Mouse (Mus musculus): Measurements from ENCODE around the gene Ckap4. TPM values are rescaled to one million over a fixed set of nuclear protein-coding genes. Genes with fewer than 3 reads are reported as not detected.
"Not testable (repeated sequence)": the region's sequence is repeated elsewhere in the genome, so short reads cannot be mapped to it uniquely, and the experiment has no call there.

Gene Ckap4
- total RNA-seq, 2 experiments from 2014 or later, result 18.7 to 19.9 TPM

- no peak for DNase-seq (ENCODE audit: low spot score in 2 of 2)
Observed at GRCm38 (mm10) chr10:84549920-84550293, 16.0 kb upstream of the Ckap4 start.

- no peak for DNase-seq (ENCODE audit: low spot score in 2 of 2)
Observed at GRCm38 (mm10) chr10:84549146-84549919, 15.5 kb upstream of the Ckap4 start.

- DNase-seq (ENCODE audit: low spot score in 2 of 2), result no peak
Observed at GRCm38 (mm10) chr10:84544841-84545610, 11.2 kb upstream of the Ckap4 start.

- DNase-seq (ENCODE audit: low spot score in 2 of 2), result no peak
Observed at GRCm38 (mm10) chr10:84542802-84543658, 9.2 kb upstream of the Ckap4 start.

- DNase-seq (ENCODE audit: low spot score in 2 of 2), result no peak
Observed at GRCm38 (mm10) chr10:84539651-84540050, 5.8 kb upstream of the Ckap4 start.

- no peak for DNase-seq (ENCODE audit: low spot score in 2 of 2)
Observed at GRCm38 (mm10) chr10:84535859-84536258, 2.0 kb upstream of the Ckap4 start.

GRCm38 (mm10) chr10:84535458-84535857, 1.6 kb upstream of the Ckap4 start:
- peak in 1 of 2 experiments; percentile 44 for DNase-seq (ENCODE audit: low spot score in 2 of 2)

- peak in 1 of 2 experiments; percentile 38 for DNase-seq (ENCODE audit: low spot score in 2 of 2)
Observed at GRCm38 (mm10) chr10:84532911-84533882, 665 bp downstream of the Ckap4 start.

- peak in 1 of 2 experiments; percentile 9 for DNase-seq (ENCODE audit: low spot score in 2 of 2)
Observed at GRCm38 (mm10) chr10:84532191-84532889, 1.5 kb downstream of the Ckap4 start.

- DNase-seq (ENCODE audit: low spot score in 2 of 2), result no peak
Observed at GRCm38 (mm10) chr10:84531576-84531975, 2.3 kb downstream of the Ckap4 start.

- DNase-seq (ENCODE audit: low spot score in 2 of 2), result no peak
Observed at GRCm38 (mm10) chr10:84530388-84530787, 3.5 kb downstream of the Ckap4 start.

GRCm38 (mm10) chr10:84527631-84528030, 6.2 kb downstream of the Ckap4 start:
- DNase-seq (ENCODE audit: low spot score in 2 of 2), result no peak

- DNase-seq (ENCODE audit: low spot score in 2 of 2), result no peak
Observed at GRCm38 (mm10) chr10:84527070-84527469, 6.8 kb downstream of the Ckap4 start.

- no peak for DNase-seq (ENCODE audit: low spot score in 2 of 2)
Observed at GRCm38 (mm10) chr10:84526488-84526887, 7.4 kb downstream of the Ckap4 start.

GRCm38 (mm10) chr10:84523682-84524081, 10.2 kb downstream of the Ckap4 start:
- no peak for DNase-seq (ENCODE audit: low spot score in 2 of 2)

GRCm38 (mm10) chr10:84516414-84516927, 17.4 kb downstream of the Ckap4 start:
- DNase-seq (ENCODE audit: low spot score in 2 of 2), result no peak

GRCm38 (mm10) chr10:84515980-84516379, 17.9 kb downstream of the Ckap4 start:
- DNase-seq (ENCODE audit: low spot score in 2 of 2), result not testable (repeated sequence)

- peak; percentile 55 to 91 for DNase-seq (ENCODE audit: low spot score in 2 of 2)
Observed at GRCm38 (mm10) chr10:84515512-84515950, 18.3 kb downstream of the Ckap4 start.

GRCm38 (mm10) chr10:84514038-84514578, 19.8 kb downstream of the Ckap4 start:
- DNase-seq (ENCODE audit: low spot score in 2 of 2), result peak; percentile 39 to 75
